Mouse (Mus musculus) urinary bladder, adult 18-20 months (tissue): ENCODE measurements around the gene Ephb4.

ENCODE experiments used
- DNase-seq, 2 experiments: peaks; one replicate each; pipeline ENCODE4 v3.0.0; 2022; ENCODE audit warnings: low spot score in 2 of 2, mixed read lengths in 2 of 2

The Ephb4 gene

DNA sequence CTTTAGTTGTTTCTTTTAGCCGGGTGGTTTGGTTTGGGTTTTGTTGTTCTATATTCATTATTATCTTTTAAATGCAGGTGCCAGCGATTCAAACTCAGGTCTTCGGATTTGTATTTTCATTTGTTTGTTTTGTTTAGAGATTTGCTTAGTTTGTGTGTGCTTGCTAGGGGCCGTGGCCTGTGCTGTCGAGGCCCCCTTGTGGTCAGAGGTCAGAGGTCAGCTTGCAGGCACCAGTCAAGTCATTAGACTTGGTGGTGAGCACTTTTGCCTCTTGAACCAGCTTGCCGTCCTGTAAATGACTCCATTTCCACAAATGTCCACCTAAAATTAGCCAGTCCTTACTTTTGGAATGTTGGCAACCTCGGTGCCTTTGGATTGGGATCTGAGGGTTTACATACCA, 8.5 kb downstream of the Ephb4 start:
- no peak for DNase-seq

GRCm38 (mm10) chr5:137369665-137370064, 19.8 kb downstream of the Ephb4 start:
- no peak for DNase-seq

- DNase-seq = no peak
These were observed 23.6 kb downstream of the Ephb4 start for GRCm38 (mm10) chr5:137373371-137373950.

- DNase-seq = no peak
These were observed 24.7 kb downstream of the Ephb4 start for GRCm38 (mm10) chr5:137374521-137375080.

- DNase-seq = no peak
These were observed 25.7 kb downstream of the Ephb4 start for GRCm38 (mm10) chr5:137375627-137376026.

DNA sequence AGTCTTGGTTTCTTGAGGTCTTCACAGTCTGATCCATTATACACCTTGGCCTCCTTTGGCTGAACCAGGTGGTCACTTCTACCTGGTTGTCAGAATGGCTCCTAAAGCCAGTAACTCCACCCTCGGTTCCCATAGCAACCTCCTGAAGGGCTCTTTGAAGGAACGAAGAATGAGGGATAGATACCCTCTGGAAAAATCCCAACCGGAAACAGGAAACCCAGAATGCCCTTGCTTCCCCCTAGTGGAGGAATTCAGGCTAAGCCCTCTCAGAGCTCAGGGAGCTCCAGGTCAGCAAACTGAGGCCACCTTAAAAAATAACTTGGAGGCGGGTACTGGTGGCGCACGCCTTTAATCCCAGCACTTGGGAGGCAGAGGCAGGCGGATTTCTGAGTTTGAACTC, 26.3 kb downstream of the Ephb4 start:
- no peak for DNase-seq

- no peak for DNase-seq
These were observed 26.8 kb downstream of the Ephb4 start for GRCm38 (mm10) chr5:137376722-137377121.

- no peak for DNase-seq
These were observed 27.3 kb downstream of the Ephb4 start for GRCm38 (mm10) chr5:137377176-137377575.

DNA sequence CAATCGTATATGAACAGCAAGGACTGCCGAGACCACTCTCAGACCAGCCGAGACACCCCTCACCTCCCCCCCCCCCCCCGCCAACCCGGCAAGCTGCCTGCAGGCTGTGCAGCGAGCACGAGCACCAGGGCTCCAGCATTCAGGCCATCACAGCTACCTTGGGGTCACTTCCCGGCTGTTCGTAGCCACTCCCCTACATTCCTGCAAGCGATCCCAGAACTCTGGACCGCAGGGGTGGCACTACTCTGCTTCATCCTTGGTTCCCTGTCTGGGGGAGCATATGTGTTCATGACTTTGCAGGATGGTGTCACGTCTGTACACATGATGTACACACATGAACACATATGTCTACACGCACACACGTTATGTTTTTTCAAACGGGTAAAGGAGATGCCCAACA, 27.7 kb downstream of the Ephb4 start:
- DNase-seq = no peak

DNA sequence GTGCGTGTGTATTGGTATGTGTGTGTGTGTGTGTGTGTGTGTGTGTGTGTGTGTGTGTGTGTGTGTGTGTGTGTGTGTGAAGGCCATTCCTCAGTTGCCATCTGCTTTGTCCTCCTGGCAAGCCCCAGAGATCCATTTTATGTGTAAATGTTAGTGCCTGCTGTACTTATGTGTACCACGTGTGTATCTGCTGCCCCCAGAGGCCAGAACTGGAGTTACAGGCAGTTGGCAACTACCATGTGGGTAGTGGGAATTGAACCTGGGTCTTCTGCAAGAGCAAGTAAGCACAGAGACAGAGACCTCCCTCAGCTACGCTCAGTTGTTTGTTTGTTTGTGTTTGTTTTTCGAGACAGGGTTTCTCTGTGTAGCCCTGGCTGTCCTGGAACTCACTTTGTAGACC, 31.2 kb downstream of the Ephb4 start:
- peak in 1 of 2 experiments; percentile 25 for DNase-seq

DNA sequence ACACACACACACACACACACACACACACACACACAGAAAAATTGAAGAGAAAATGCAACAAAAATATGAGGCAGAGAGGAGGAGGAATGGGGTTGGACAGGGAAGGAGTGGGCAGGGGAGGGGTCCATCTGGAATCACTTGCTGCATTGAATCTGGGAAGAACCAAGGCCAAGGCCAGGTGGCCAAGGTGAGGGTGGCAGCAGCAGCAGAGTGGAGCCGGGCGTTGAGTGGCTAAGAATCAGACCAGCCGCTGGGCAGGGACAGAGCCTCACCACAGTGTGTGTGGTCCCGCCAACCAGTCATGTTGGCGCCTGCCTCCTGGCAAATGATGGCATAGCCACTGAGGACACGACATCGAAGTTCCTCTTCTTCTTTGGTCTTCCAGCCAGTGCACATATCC, 33.5 kb downstream of the Ephb4 start:
- DNase-seq = no peak

- DNase-seq = no peak
These were observed 36.8 kb downstream of the Ephb4 start for GRCm38 (mm10) chr5:137386712-137387111.

DNA sequence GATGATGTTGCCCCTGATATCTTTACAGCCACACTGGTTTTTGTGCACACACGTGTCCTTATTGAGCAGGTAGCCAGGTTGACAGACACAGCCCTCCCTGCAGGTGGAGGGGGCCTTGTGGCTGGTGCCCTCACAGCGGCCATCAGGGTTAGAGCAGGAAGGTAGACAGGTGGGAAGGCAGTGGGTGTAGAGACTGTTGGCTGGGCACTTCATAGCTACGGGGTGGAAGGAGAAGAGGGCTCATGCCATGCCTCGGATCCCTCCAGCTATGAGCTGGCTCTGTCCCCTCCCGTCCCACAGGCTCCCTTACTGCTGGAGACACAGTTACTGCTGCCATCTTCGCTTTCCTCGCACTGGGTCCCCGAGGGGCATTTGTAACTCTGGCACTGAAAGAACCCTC, 41.7 kb downstream of the Ephb4 start:
- DNase-seq = no peak

GRCm38 (mm10) chr5:137394456-137394855, 44.5 kb downstream of the Ephb4 start:
- no peak for DNase-seq

GRCm38 (mm10) chr5:137404081-137404480, 54.2 kb downstream of the Ephb4 start:
- no peak for DNase-seq

- DNase-seq = no peak
These were observed 59.5 kb downstream of the Ephb4 start for GRCm38 (mm10) chr5:137409451-137409850.

- no peak for DNase-seq
These were observed 60.2 kb downstream of the Ephb4 start for GRCm38 (mm10) chr5:137410066-137410465.

DNA sequence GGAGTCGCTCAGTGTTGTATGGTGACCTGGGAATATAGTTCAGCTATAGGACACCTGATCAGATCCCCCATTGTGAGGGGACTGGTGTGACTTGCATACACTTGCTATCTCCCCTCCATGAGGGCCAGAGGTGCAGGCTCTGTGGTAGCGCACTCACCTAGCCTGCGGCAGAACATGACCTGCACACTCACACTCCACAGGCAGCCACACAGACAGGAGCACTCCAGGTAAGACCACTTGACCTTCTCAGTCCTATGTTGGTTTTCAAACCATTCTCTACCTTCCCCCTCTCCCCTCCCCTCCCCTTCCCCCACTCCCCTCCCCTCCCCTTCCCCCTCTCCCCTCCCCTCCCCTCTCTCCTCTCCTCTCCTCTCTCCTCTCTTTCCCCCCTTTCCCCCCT, 60.6 kb downstream of the Ephb4 start:
- DNase-seq = no peak

GRCm38 (mm10) chr5:137411235-137411634, 61.3 kb downstream of the Ephb4 start:
- DNase-seq = no peak

GRCm38 (mm10) chr5:137414253-137414652, 64.3 kb downstream of the Ephb4 start:
- no peak for DNase-seq

DNA sequence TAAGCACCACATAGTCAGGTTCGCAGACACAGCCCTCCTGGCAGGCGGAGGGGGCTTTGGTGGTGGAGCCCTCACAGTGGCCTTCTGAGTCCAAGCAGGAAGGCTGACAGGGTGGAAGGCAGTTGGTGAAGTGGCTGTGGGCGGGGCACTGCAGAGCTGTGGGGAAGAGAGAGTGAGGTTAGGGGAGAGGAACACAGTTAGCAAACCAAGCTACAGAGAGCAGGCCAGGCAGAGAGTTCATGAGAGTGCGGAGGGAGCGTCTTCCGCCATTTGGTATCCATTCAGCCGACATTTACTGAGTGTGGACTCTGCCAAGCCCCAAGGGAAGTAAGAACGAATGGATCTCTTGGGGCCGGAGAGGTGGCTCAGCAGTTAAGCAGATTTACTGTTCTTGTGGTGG, 69.2 kb downstream of the Ephb4 start:
- no peak for DNase-seq

GRCm38 (mm10) chr5:137419841-137420240, 69.9 kb downstream of the Ephb4 start:
- no peak for DNase-seq

DNA sequence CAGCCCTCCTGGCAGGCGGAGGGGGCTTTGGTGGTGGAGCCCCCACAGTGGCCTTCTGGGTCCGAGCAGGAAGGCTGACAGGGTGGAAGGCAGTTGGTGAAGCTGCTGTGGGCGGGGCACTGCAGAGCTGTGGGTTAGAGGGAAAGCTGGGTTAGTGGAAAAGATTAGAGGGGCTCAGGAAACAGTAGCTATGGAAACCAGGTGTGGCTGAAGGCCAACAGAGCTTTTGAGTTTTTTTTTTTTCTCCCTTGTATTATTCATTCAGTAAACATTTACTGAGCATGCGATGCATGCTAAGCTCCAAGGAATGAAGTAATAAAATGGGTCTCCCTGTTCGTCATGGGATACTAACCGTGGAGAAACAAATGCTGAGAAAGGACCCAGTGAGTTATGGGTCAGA, 75.7 kb downstream of the Ephb4 start:
- DNase-seq = no peak
